13 mouse cellular contexts compared by ENCODE assay signal in the genomic region with DNA sequence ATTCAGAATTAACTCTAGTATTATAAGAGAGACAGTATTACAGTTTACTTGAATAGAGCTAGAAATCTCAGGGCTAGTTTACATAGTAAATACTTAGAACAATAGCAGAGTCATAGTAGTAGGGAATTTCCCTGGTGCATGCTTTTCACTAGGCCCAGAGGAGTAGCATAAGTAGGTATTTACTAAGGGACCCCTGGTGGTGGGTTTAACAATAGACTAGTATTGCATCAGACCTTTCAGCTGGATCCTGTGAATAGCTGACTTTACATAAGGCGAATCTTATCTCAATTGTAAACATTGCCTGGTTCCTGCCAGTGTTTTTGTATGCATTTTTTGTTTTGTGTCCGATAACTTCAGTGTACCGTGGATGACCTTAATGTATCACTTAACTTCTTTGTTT.
"Had no signal": no experiment of that assay in that cellular context is flagged by ENCODE, and none has a peak within 500 bp of the region (broad histone marks: within the 10 kb centered on the region; RNA-seq: fewer than 3 reads in every experiment).

No protein-coding gene starts in this region.

- H3K27ac ChIP-seq: layer of hippocampus, adult 2 months; limb, embryonic 12.5 days; liver, embryonic 13.5 days; midbrain, embryonic 13.5 days; neural tube, embryonic 13.5 days had no signal

- H3K27me3 ChIP-seq: limb, embryonic 12.5 days; liver, embryonic 13.5 days; midbrain, embryonic 13.5 days had no signal

- H3K4me3 ChIP-seq: layer of hippocampus, adult 2 months; limb, embryonic 12.5 days; liver, embryonic 13.5 days; midbrain, embryonic 13.5 days; neural tube, embryonic 13.5 days had no signal

- H3K36me3 ChIP-seq: limb, embryonic 12.5 days; liver, embryonic 13.5 days; midbrain, embryonic 13.5 days; neural tube, embryonic 13.5 days had no signal

- DNase-seq: kidney, adult 9 months; kidney, postnatal 10 days; kidney, postnatal 4 days; liver; liver, embryonic 13.5 days; liver, postnatal 0 days; lung, postnatal 36 days; right cerebral cortex, postnatal 14 days; thymus, postnatal 25 days had no signal

- H3K4me1 ChIP-seq: liver, embryonic 13.5 days had no signal
